Mouse (Mus musculus): ENCODE measurements around the gene Csk. TPM values are rescaled to one million over a fixed set of nuclear protein-coding genes. Genes with fewer than 3 reads are reported as not detected.

Gene Csk
- total RNA-seq (2017) = 166 and 212 TPM in 2 replicates

GRCm38 (mm10) chr9:57653283-57653682 is at the start of gene Csk:
Gene Csk, minus strand, starts transcription at chr9:57653631.
- ATAC-seq (replicated peaks in 1 of 2; ENCODE audit: insufficient read depth in 1 of 2, low FRiP score in 2 of 2, low TSS enrichment in 1 of 2, low read depth in 1 of 2, poor library complexity in 2 of 2, severe bottlenecking in 2 of 2) = no peak

- ATAC-seq (replicated peaks in 1 of 2; ENCODE audit: insufficient read depth in 1 of 2, low FRiP score in 2 of 2, low TSS enrichment in 1 of 2, low read depth in 1 of 2, poor library complexity in 2 of 2, severe bottlenecking in 2 of 2) = no peak
Measured at GRCm38 (mm10) chr9:57698466-57699150, 45.2 kb upstream of the Csk start.

- ATAC-seq (replicated peaks in 1 of 2; ENCODE audit: insufficient read depth in 1 of 2, low FRiP score in 2 of 2, low TSS enrichment in 1 of 2, low read depth in 1 of 2, poor library complexity in 2 of 2, severe bottlenecking in 2 of 2) = no peak
Measured at GRCm38 (mm10) chr9:57697380-57697779, 43.9 kb upstream of the Csk start.

- peak; percentile 49 to 54; a peak in 3 of 4 replicates for ATAC-seq (replicated peaks in 1 of 2; ENCODE audit: insufficient read depth in 1 of 2, low FRiP score in 2 of 2, low TSS enrichment in 1 of 2, low read depth in 1 of 2, poor library complexity in 2 of 2, severe bottlenecking in 2 of 2)
Measured at GRCm38 (mm10) chr9:57696380-57697285, 43.2 kb upstream of the Csk start.

GRCm38 (mm10) chr9:57694108-57694507 is 40.7 kb upstream of the Csk start:
- no peak for ATAC-seq (replicated peaks in 1 of 2; ENCODE audit: insufficient read depth in 1 of 2, low FRiP score in 2 of 2, low TSS enrichment in 1 of 2, low read depth in 1 of 2, poor library complexity in 2 of 2, severe bottlenecking in 2 of 2)

GRCm38 (mm10) chr9:57688606-57689005 is 35.2 kb upstream of the Csk start:
- ATAC-seq (replicated peaks in 1 of 2; ENCODE audit: insufficient read depth in 1 of 2, low FRiP score in 2 of 2, low TSS enrichment in 1 of 2, low read depth in 1 of 2, poor library complexity in 2 of 2, severe bottlenecking in 2 of 2) = no peak

GRCm38 (mm10) chr9:57688158-57688557 is 34.7 kb upstream of the Csk start:
- ATAC-seq (replicated peaks in 1 of 2; ENCODE audit: insufficient read depth in 1 of 2, low FRiP score in 2 of 2, low TSS enrichment in 1 of 2, low read depth in 1 of 2, poor library complexity in 2 of 2, severe bottlenecking in 2 of 2) = no peak; a peak in 1 of 4 replicates

GRCm38 (mm10) chr9:57687751-57688150 is 34.3 kb upstream of the Csk start, which contains the start of gene Cyp1a1:
Gene Cyp1a1, plus strand, starts transcription at chr9:57687928.
- ATAC-seq (replicated peaks in 1 of 2; ENCODE audit: insufficient read depth in 1 of 2, low FRiP score in 2 of 2, low TSS enrichment in 1 of 2, low read depth in 1 of 2, poor library complexity in 2 of 2, severe bottlenecking in 2 of 2) = no peak

GRCm38 (mm10) chr9:57686011-57686410 is 32.6 kb upstream of the Csk start:
- no peak for ATAC-seq (replicated peaks in 1 of 2; ENCODE audit: insufficient read depth in 1 of 2, low FRiP score in 2 of 2, low TSS enrichment in 1 of 2, low read depth in 1 of 2, poor library complexity in 2 of 2, severe bottlenecking in 2 of 2)

GRCm38 (mm10) chr9:57683520-57683919 is 30.1 kb upstream of the Csk start, which contains the start of gene Cyp1a2:
Gene Cyp1a2, minus strand, starts transcription at chr9:57683703.
- no peak for ATAC-seq (replicated peaks in 1 of 2; ENCODE audit: insufficient read depth in 1 of 2, low FRiP score in 2 of 2, low TSS enrichment in 1 of 2, low read depth in 1 of 2, poor library complexity in 2 of 2, severe bottlenecking in 2 of 2)

- no peak for ATAC-seq (replicated peaks in 1 of 2; ENCODE audit: insufficient read depth in 1 of 2, low FRiP score in 2 of 2, low TSS enrichment in 1 of 2, low read depth in 1 of 2, poor library complexity in 2 of 2, severe bottlenecking in 2 of 2)
Measured at GRCm38 (mm10) chr9:57681411-57681810, 28.0 kb upstream of the Csk start.

GRCm38 (mm10) chr9:57671500-57671899 is 18.1 kb upstream of the Csk start:
- ATAC-seq (replicated peaks in 1 of 2; ENCODE audit: insufficient read depth in 1 of 2, low FRiP score in 2 of 2, low TSS enrichment in 1 of 2, low read depth in 1 of 2, poor library complexity in 2 of 2, severe bottlenecking in 2 of 2) = no peak

- no peak for ATAC-seq (replicated peaks in 1 of 2; ENCODE audit: insufficient read depth in 1 of 2, low FRiP score in 2 of 2, low TSS enrichment in 1 of 2, low read depth in 1 of 2, poor library complexity in 2 of 2, severe bottlenecking in 2 of 2)
Measured at GRCm38 (mm10) chr9:57671037-57671436, 17.6 kb upstream of the Csk start.

GRCm38 (mm10) chr9:57669566-57669965 is 16.1 kb upstream of the Csk start:
- no peak for ATAC-seq (replicated peaks in 1 of 2; ENCODE audit: insufficient read depth in 1 of 2, low FRiP score in 2 of 2, low TSS enrichment in 1 of 2, low read depth in 1 of 2, poor library complexity in 2 of 2, severe bottlenecking in 2 of 2)

- no peak for ATAC-seq (replicated peaks in 1 of 2; ENCODE audit: insufficient read depth in 1 of 2, low FRiP score in 2 of 2, low TSS enrichment in 1 of 2, low read depth in 1 of 2, poor library complexity in 2 of 2, severe bottlenecking in 2 of 2)
Measured at GRCm38 (mm10) chr9:57668277-57668676, 14.8 kb upstream of the Csk start.

- ATAC-seq (replicated peaks in 1 of 2; ENCODE audit: insufficient read depth in 1 of 2, low FRiP score in 2 of 2, low TSS enrichment in 1 of 2, low read depth in 1 of 2, poor library complexity in 2 of 2, severe bottlenecking in 2 of 2) = no peak
Measured at GRCm38 (mm10) chr9:57667817-57668216, 14.4 kb upstream of the Csk start.

GRCm38 (mm10) chr9:57667136-57667535 is 13.7 kb upstream of the Csk start:
- ATAC-seq (replicated peaks in 1 of 2; ENCODE audit: insufficient read depth in 1 of 2, low FRiP score in 2 of 2, low TSS enrichment in 1 of 2, low read depth in 1 of 2, poor library complexity in 2 of 2, severe bottlenecking in 2 of 2) = no peak

GRCm38 (mm10) chr9:57666536-57666935 is 13.1 kb upstream of the Csk start:
- no peak for ATAC-seq (replicated peaks in 1 of 2; ENCODE audit: insufficient read depth in 1 of 2, low FRiP score in 2 of 2, low TSS enrichment in 1 of 2, low read depth in 1 of 2, poor library complexity in 2 of 2, severe bottlenecking in 2 of 2)
